ENCODE assay signal across 16 mouse cellular contexts in the genomic region with DNA sequence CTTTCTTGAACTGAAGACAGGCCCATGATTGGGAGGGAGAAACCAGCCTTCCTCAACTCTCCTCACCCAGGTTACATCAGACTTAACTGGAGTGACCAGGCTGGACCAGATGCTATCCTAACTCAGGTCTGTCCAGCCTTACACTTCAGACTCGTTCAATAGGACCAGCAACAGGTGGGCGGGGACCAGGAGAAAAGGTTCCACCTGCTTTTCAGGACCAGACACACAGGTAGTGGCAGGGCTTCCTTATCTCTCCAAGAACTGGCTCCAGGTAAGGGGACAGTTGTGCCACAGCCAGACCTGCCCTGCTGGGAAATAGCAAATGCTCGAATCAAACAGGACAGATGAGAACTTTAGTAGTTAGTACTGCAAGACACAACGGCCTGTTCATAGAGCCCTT.
DNase-seq lines count a peak whose midpoint lies in the region; ATAC-seq and TF ChIP-seq lines count a peak whose summit lies in the region.
"Had no signal": no experiment of that assay in that cellular context is flagged by ENCODE, and none has a peak within 500 bp of the region (broad histone marks: within the 10 kb centered on the region; RNA-seq: fewer than 3 reads in every experiment).

No protein-coding gene starts in this region.

- TF ChIP-seq CTCF in gastrocnemius, adult 2 months (IDR thresholded peaks at IDR 0.05), result no peak
- no peak for TF ChIP-seq CTCF in kidney, postnatal 0 days (IDR thresholded peaks at IDR 0.05; ENCODE audit: low read depth)
- no peak for TF ChIP-seq CTCF in stomach, postnatal 0 days (IDR thresholded peaks at IDR 0.05; ENCODE audit: low read depth)

- H3K4me2 ChIP-seq in kidney, postnatal 0 days (ENCODE audit: low read length), result peak overlapping the region; percentile 35; the same call in 1 of the 2 replicates
- peak overlapping the region; percentile 50; the same call in 1 of the 2 replicates for H3K4me2 ChIP-seq in stomach, postnatal 0 days (replicated peaks; ENCODE audit: low read depth)

- no peaks in the 10 kb centered on the region for H3K27me3 ChIP-seq in kidney, postnatal 0 days (ENCODE audit: insufficient read depth, low read length)
- no peaks in the 10 kb centered on the region for H3K27me3 ChIP-seq in stomach, postnatal 0 days (ENCODE audit: control insufficient read depth, insufficient read depth, low read length)
- H3K27me3 ChIP-seq: hindbrain, embryonic 15.5 days; liver, embryonic 15.5 days; Patski had no signal

- TF ChIP-seq EP300 in stomach, postnatal 0 days (optimal IDR thresholded peaks at IDR 0.05), result no peak

- H3K9me3 ChIP-seq in kidney, postnatal 0 days (replicated peaks; ENCODE audit: low read length), result no peaks in the 10 kb centered on the region
- H3K9me3 ChIP-seq in stomach, postnatal 0 days (ENCODE audit: control insufficient read depth, low read length), result no peaks in the 10 kb centered on the region
- H3K9me3 ChIP-seq: hindbrain, embryonic 15.5 days; liver, embryonic 15.5 days had no signal

- intact Hi-C loops in gastrocnemius, adult 2 months (cut with DNase I), result loop anchor here (2.0 kb wide), 1 partner anchor 93 kb away; no protein-coding TSS in a partner anchor
- intact Hi-C loops in gastrocnemius, postnatal 14 days (cut with DNase I; ENCODE audit: low total_unique reads), result loop anchor here (10.0 kb wide), 1 partner anchor 89 kb away; no protein-coding TSS in a partner anchor

- peaks cover 18% of the 10 kb centered on the region for H3K4me1 ChIP-seq in kidney, postnatal 0 days (replicated peaks; ENCODE audit: insufficient read depth, low read length)
- peaks cover 5% of the 10 kb centered on the region; the same call in 1 of the 2 replicates for H3K4me1 ChIP-seq in stomach, postnatal 0 days (replicated peaks; ENCODE audit: control insufficient read depth, insufficient read depth)

- no peak overlapping the region for H3K9ac ChIP-seq in kidney, postnatal 0 days (ENCODE audit: low read depth, low read length)
- no peak overlapping the region; the same call in 1 of the 2 replicates for H3K9ac ChIP-seq in stomach, postnatal 0 days (ENCODE audit: low read length)
- H3K9ac ChIP-seq: hindbrain, embryonic 15.5 days; liver, embryonic 15.5 days had no signal

- ATAC-seq in kidney, postnatal 0 days (replicated peaks; ENCODE audit: low FRiP score, low read depth), result no peak
- no peak for ATAC-seq in stomach, postnatal 0 days (ENCODE audit: low FRiP score, low TSS enrichment)
- ATAC-seq: Patski had no signal

- peak overlapping the region; percentile 54 for H3K27ac ChIP-seq in gastrocnemius, adult 2 months
- no peak overlapping the region for H3K27ac ChIP-seq in kidney, postnatal 0 days
- H3K27ac ChIP-seq in stomach, postnatal 0 days (replicated peaks), result peak overlapping the region; percentile 20; the same call in 1 of the 2 replicates
- H3K27ac ChIP-seq: hindbrain, embryonic 15.5 days; liver, embryonic 15.5 days had no signal

- no peaks in the 10 kb centered on the region for H3K36me3 ChIP-seq in kidney, postnatal 0 days (ENCODE audit: insufficient read depth, low read length)
- no peaks in the 10 kb centered on the region for H3K36me3 ChIP-seq in stomach, postnatal 0 days (ENCODE audit: control insufficient read depth, insufficient read depth, low read length)
- H3K36me3 ChIP-seq: hindbrain, embryonic 15.5 days; liver, embryonic 15.5 days had no signal

- DNase-seq in gastrocnemius, adult 2 months, result no peak
- DNase-seq in gastrocnemius, postnatal 14 days, result no peak
- no peak for DNase-seq in kidney, postnatal 0 days (ENCODE audit: low spot score)
- no peak for DNase-seq in kidney, adult 18-20 months
- peak; percentile 52 for DNase-seq in urinary bladder, postnatal 14 days (ENCODE audit: low spot score)
- DNase-seq in urinary bladder, postnatal 4 days (ENCODE audit: low spot score in 2 of 2), result no peak
- no peak for DNase-seq in stomach, postnatal 0 days (ENCODE audit: low spot score)
- no peak for DNase-seq in kidney, postnatal 25 days
- DNase-seq: adrenal gland, postnatal 25 days; B cell, adult 2 months; cerebellum, adult 2 months; layer of hippocampus, adult 9-11 months; thymus, adult 2 months had no signal

- WGBS in kidney, postnatal 0 days, result 70% methylated on average over 4 of the region's 4 CpGs
- WGBS in stomach, postnatal 0 days, result 59% methylated on average over 4 of the region's 4 CpGs

- H3K4me3 ChIP-seq in gastrocnemius, adult 2 months, result peak overlapping the region; percentile 74
- no peak overlapping the region for H3K4me3 ChIP-seq in kidney, postnatal 0 days (replicated peaks; ENCODE audit: low read depth, low read length)
- peak overlapping the region; percentile 28; the same call in 1 of the 2 replicates for H3K4me3 ChIP-seq in stomach, postnatal 0 days (ENCODE audit: low read depth, low read length)
- H3K4me3 ChIP-seq: hindbrain, embryonic 15.5 days; liver, embryonic 15.5 days had no signal
